Mouse (Mus musculus) liver, embryonic 14.5 days (tissue): ENCODE measurements at regions not wholly inside any gene's neighbourhood (a gene's known extent, or its start where the extent isn't known, plus 50 kb on each side); places are given as distances from the start of the nearest gene placed in this dataset.

Experiments used
- CTCF ChIP-seq: IDR thresholded peaks from 2 replicates; pipeline ENCODE4 v1.5.1; 2016; ENCODE audit warnings: antibody characterized with exemption, low read depth, control low read depth
- EP300 ChIP-seq: IDR thresholded peaks from 2 replicates; pipeline ENCODE4 v1.6.1; 2016; ENCODE audit warnings: antibody characterized with exemption, low read depth

- TF ChIP-seq CTCF (no peak), EP300 (no peak)
Observed at GRCm38 (mm10) chr14:99509696-99510536, 211.4 kb downstream of the Klf5 start.
